Mouse (Mus musculus): Measurements from ENCODE around the gene Syngr1. TPM values are rescaled to one million over a fixed set of nuclear protein-coding genes. Genes with fewer than 3 reads are reported as not detected.
A peak's percentile ranks its signal among the peaks of the same experiment; 100 is the strongest.

Gene Syngr1
- polyA plus RNA-seq, 1 experiment from 2014 or later = 14.9 TPM

GRCm38 (mm10) chr15:80075733-80076337, 15.3 kb upstream of the Syngr1 start:
- TF ChIP-seq CTCF (IDR thresholded peaks at IDR 0.05; ENCODE audit: low read depth) = no peak
- Histone ChIP-seq H3K4me3 (ENCODE audit: low read depth, low read length) (no peak overlapping the region), H3K4me2 (no peak overlapping the region), H3K9me3 (ENCODE audit: low read depth, low read length) (no peaks in the 10 kb centered on the region), H3K4me1 (ENCODE audit: insufficient read depth) (no peaks in the 10 kb centered on the region; the same call in 1 of the 2 replicates), H3K27ac (ENCODE audit: low read depth) (peak overlapping the region; percentile 46; the same call in 1 of the 2 replicates), H3K9ac (0 out of 2 replicates have a peak overlapping the region, but pooled peaks have one; percentile 23), H3K36me3 (ENCODE audit: insufficient read depth) (peaks cover 47% of the 10 kb centered on the region), H3K27me3 (ENCODE audit: insufficient read depth, low read length) (no peaks in the 10 kb centered on the region)
- WGBS = 18% methylated on average over 5 of the region's 5 CpGs
- peak; percentile 16; the same call in 1 of the 2 replicates for ATAC-seq (ENCODE audit: insufficient read depth)
- DNase-seq = peak; percentile 45

- 3% methylated on average over 2 of the region's 2 CpGs for WGBS
- peak; percentile 86 for TF ChIP-seq CTCF (IDR thresholded peaks at IDR 0.05; ENCODE audit: low read depth)
- DNase-seq = peak; percentile 91
- Histone ChIP-seq H3K9me3 (ENCODE audit: low read depth, low read length) (no peaks in the 10 kb centered on the region), H3K27ac (ENCODE audit: low read depth) (peak overlapping the region; percentile 21; the same call in 1 of the 2 replicates), H3K4me2 (no peak overlapping the region), H3K4me1 (ENCODE audit: insufficient read depth) (no peaks in the 10 kb centered on the region; the same call in 1 of the 2 replicates), H3K27me3 (ENCODE audit: insufficient read depth, low read length) (no peaks in the 10 kb centered on the region), H3K4me3 (ENCODE audit: low read depth, low read length) (no peak overlapping the region), H3K36me3 (ENCODE audit: insufficient read depth) (peaks cover 54% of the 10 kb centered on the region), H3K9ac (no peak overlapping the region)
- peak; percentile 49 for ATAC-seq (ENCODE audit: insufficient read depth)
Measured at GRCm38 (mm10) chr15:80076338-80077136, 14.6 kb upstream of the Syngr1 start.

GRCm38 (mm10) chr15:80078058-80078814, 12.9 kb upstream of the Syngr1 start:
- Histone ChIP-seq H3K4me3 (ENCODE audit: low read depth, low read length) (no peak overlapping the region), H3K27me3 (ENCODE audit: insufficient read depth, low read length) (no peaks in the 10 kb centered on the region), H3K9ac (no peak overlapping the region), H3K9me3 (ENCODE audit: low read depth, low read length) (no peaks in the 10 kb centered on the region), H3K4me2 (no peak overlapping the region), H3K36me3 (ENCODE audit: insufficient read depth) (peaks cover 64% of the 10 kb centered on the region), H3K4me1 (ENCODE audit: insufficient read depth) (no peaks in the 10 kb centered on the region; the same call in 1 of the 2 replicates), H3K27ac (ENCODE audit: low read depth) (no peak overlapping the region)
- 70% methylated on average over 11 of the region's 11 CpGs for WGBS
- TF ChIP-seq CTCF (IDR thresholded peaks at IDR 0.05; ENCODE audit: low read depth) = peak; percentile 35; the same call in 1 of the 2 replicates
- ATAC-seq (ENCODE audit: insufficient read depth) = no peak
- DNase-seq = peak; percentile 62

GRCm38 (mm10) chr15:80079129-80079668, 11.9 kb upstream of the Syngr1 start:
- ATAC-seq (ENCODE audit: insufficient read depth) (no peak), DNase-seq (no peak)
- Histone ChIP-seq H3K4me1 (ENCODE audit: insufficient read depth) (no peaks in the 10 kb centered on the region; the same call in 1 of the 2 replicates), H3K4me2 (no peak overlapping the region; the same call in 1 of the 2 replicates), H3K9me3 (ENCODE audit: low read depth, low read length) (no peaks in the 10 kb centered on the region), H3K27ac (ENCODE audit: low read depth) (no peak overlapping the region), H3K36me3 (ENCODE audit: insufficient read depth) (peaks cover 64% of the 10 kb centered on the region), H3K27me3 (ENCODE audit: insufficient read depth, low read length) (no peaks in the 10 kb centered on the region), H3K9ac (no peak overlapping the region), H3K4me3 (ENCODE audit: low read depth, low read length) (no peak overlapping the region)
- no peak for TF ChIP-seq CTCF (IDR thresholded peaks at IDR 0.05; ENCODE audit: low read depth)
- WGBS = 94% methylated on average over 5 of the region's 5 CpGs

GRCm38 (mm10) chr15:80079954-80080353, 11.2 kb upstream of the Syngr1 start:
- no peak for TF ChIP-seq CTCF (IDR thresholded peaks at IDR 0.05; ENCODE audit: low read depth)
- no peaks in the 10 kb centered on the region; the same call in 1 of the 2 replicates for H3K4me1 ChIP-seq (ENCODE audit: insufficient read depth)
- 71% methylated on average over 3 of the region's 3 CpGs for WGBS
- 0 out of 2 replicates have a peak overlapping the region, but pooled peaks have one; percentile 42 for H3K27ac ChIP-seq (ENCODE audit: low read depth)
- H3K27me3 ChIP-seq (ENCODE audit: insufficient read depth, low read length) = no peaks in the 10 kb centered on the region
- peak overlapping the region; percentile 20; the same call in 1 of the 2 replicates for H3K9ac ChIP-seq
- H3K4me2 ChIP-seq = peak overlapping the region; percentile 97
- ATAC-seq (ENCODE audit: insufficient read depth) (no peak), DNase-seq (no peak)
- H3K36me3 ChIP-seq (ENCODE audit: insufficient read depth) = peaks cover 64% of the 10 kb centered on the region
- H3K9me3 ChIP-seq (ENCODE audit: low read depth, low read length) = no peaks in the 10 kb centered on the region
- H3K4me3 ChIP-seq (ENCODE audit: low read depth, low read length) = peak overlapping the region; percentile 87; the same call in 1 of the 2 replicates

All from lung, embryonic 14.5 days (tissue).